Mouse (Mus musculus) retina, embryonic 14.5 days (tissue): ENCODE measurements around the gene Brd7.

ENCODE experiments used
- DNase-seq: peaks from one replicate; pipeline ENCODE4 v3.0.0-alpha.2; 2015; ENCODE audit warnings: low spot score

The Brd7 gene

GRCm38 (mm10) chr8:88283243-88284115 lies 78.5 kb downstream of the Brd7 start:
- DNase-seq = no peak

- no peak for DNase-seq
Observed at GRCm38 (mm10) chr8:88282684-88283083, 79.3 kb downstream of the Brd7 start.
